Mouse (Mus musculus): Measurements from ENCODE around the gene Fkbp10. TPM values are rescaled to one million over a fixed set of nuclear protein-coding genes. Genes with fewer than 3 reads are reported as not detected.

Fkbp10 gene
- polyA plus RNA-seq, 1 experiment: 14.9 TPM

DNA sequence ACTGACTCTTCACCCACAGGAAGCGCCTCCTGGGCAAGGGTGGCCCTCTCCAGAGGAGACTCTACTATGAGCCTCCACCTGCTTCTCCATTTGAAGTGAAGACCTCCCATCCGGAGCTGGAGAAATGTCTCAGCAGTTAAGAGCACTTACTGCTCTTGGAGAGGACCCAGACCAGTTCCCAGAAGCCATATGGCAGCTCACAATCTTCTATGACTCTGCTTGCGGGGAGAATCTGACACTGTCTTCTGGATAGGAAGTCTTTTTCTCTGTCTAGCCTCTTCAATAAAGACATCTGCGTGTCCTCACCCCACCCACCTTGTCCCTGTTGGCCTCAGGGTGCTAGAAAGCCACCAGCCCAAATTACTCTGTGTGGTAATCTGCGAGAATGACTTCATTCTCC lies 22.5 kb upstream of the Fkbp10 start:
- 71% methylated on average over 5 of the region's 5 CpGs for WGBS
- no peaks in the 10 kb centered on the region for H3K27me3 ChIP-seq (ENCODE audit: control insufficient read depth, insufficient read depth, low read length)
- TF ChIP-seq POLR2A (IDR thresholded peaks at IDR 0.05; ENCODE audit: low read depth, low read length) (no peak), CTCF (IDR thresholded peaks at IDR 0.05; ENCODE audit: extremely low read depth, insufficient read depth, insufficient read length, insufficient replicate concordance) (no peak)
- no peak for DNase-seq (ENCODE audit: low read depth in 1 of 2, low spot score in 2 of 2)
- peaks cover 9% of the 10 kb centered on the region; the same call in 1 of the 2 replicates for H3K4me1 ChIP-seq (ENCODE audit: control insufficient read depth, insufficient read depth, insufficient read length)
- no peak overlapping the region for H3K4me3 ChIP-seq (ENCODE audit: extremely low read depth, insufficient read depth, insufficient read length)
- H3K36me3 ChIP-seq (ENCODE audit: control insufficient read depth, insufficient read depth, low read length): no peaks in the 10 kb centered on the region
- H3K27ac ChIP-seq (ENCODE audit: insufficient read depth, low read length): no peak overlapping the region

DNA sequence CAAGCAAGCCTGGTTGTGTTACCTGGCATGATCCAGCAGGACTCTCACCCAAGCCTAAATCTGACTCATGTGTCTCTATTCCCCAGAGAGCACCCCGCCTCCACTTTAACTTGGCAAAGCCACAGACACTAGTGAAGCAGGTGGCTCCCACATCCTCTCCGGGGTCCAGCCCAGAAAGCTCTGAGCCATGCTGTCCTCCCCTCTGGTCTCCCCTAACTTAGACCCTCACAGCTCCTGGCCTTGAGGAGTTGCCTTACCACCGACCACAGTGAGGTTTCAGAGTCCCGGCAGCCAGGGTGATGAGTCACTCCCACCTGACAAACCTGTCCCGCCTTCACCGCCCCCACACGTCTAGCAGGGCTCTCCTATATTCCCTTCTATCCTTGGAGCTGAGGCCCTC lies 21.8 kb upstream of the Fkbp10 start:
- Histone ChIP-seq H3K4me1 (ENCODE audit: control insufficient read depth, insufficient read depth, insufficient read length) (peaks cover 9% of the 10 kb centered on the region; the same call in 1 of the 2 replicates), H3K27me3 (ENCODE audit: control insufficient read depth, insufficient read depth, low read length) (no peaks in the 10 kb centered on the region), H3K4me3 (ENCODE audit: extremely low read depth, insufficient read depth, insufficient read length) (no peak overlapping the region), H3K27ac (ENCODE audit: insufficient read depth, low read length) (no peak overlapping the region), H3K36me3 (ENCODE audit: control insufficient read depth, insufficient read depth, low read length) (no peaks in the 10 kb centered on the region)
- TF ChIP-seq POLR2A (IDR thresholded peaks at IDR 0.05; ENCODE audit: low read depth, low read length) (no peak), CTCF (IDR thresholded peaks at IDR 0.05; ENCODE audit: extremely low read depth, insufficient read depth, insufficient read length, insufficient replicate concordance) (no peak)
- 26% methylated on average over 7 of the region's 7 CpGs for WGBS
- no peak for DNase-seq (ENCODE audit: low read depth in 1 of 2, low spot score in 2 of 2)

DNA sequence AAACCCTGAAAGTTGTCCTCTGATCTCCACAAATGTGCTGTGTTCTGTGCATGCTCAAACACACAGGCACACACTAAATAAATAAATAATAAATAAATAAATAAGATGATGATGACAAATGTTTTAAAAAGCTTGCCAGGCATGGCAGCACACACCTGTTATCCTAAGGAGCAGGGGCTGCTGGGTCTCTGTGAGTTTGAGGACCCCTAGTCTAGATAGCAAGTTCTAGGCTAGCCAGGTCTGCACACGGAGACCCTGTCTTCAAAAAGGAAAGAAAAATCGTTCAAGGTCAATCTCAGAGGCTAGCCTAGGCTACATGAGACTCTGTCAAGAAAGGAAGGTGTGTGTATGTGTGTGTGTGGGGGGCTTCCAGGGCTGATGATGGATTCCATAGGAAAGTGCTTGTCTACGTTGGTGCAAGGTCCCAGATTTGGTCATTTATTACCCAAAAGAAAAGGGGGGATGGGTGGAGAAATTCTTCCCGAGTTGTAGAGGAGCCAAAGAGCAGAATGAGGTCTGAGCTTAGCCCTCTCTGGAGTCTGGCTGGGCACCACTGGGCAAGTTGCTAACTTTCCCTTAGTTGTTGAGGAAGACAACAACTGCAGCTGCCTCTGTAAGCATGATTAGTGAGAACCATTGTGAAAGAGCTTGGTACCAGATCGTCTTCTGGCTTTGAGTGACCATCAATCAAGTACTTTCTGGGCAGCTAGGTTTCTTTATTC lies 21.0 kb upstream of the Fkbp10 start:
- H3K4me3 ChIP-seq (ENCODE audit: extremely low read depth, insufficient read depth, insufficient read length): no peak overlapping the region
- no peak overlapping the region for H3K27ac ChIP-seq (ENCODE audit: insufficient read depth, low read length)
- TF ChIP-seq POLR2A (IDR thresholded peaks at IDR 0.05; ENCODE audit: low read depth, low read length): no peak
- TF ChIP-seq CTCF (IDR thresholded peaks at IDR 0.05; ENCODE audit: extremely low read depth, insufficient read depth, insufficient read length, insufficient replicate concordance): no peak
- DNase-seq (ENCODE audit: low read depth in 1 of 2, low spot score in 2 of 2): no peak
- no peaks in the 10 kb centered on the region for H3K27me3 ChIP-seq (ENCODE audit: control insufficient read depth, insufficient read depth, low read length)
- no peaks in the 10 kb centered on the region for H3K36me3 ChIP-seq (ENCODE audit: control insufficient read depth, insufficient read depth, low read length)
- peaks cover 9% of the 10 kb centered on the region; the same call in 1 of the 2 replicates for H3K4me1 ChIP-seq (ENCODE audit: control insufficient read depth, insufficient read depth, insufficient read length)
- WGBS: 71% methylated on average over 5 of the region's 5 CpGs

DNA sequence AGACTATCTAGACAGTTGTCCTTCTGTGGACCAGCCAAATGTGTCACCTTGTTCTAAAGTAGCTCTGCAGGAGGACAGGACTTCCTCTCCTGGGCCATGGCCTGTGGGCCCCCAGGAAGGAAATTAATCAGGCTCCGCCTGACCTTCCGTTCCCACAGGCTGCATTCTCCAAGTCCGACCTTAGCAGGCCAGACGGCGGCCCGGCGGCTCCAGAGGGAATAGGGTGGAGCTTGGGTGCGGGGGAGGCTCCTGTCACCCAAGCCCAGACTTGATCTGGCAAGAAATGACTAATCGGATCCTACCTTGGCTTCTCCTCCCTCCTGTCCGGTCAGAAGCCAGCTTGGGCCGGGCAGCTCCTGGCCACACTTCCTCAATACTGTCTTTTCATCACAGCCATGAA lies 20.3 kb upstream of the Fkbp10 start:
- DNase-seq (ENCODE audit: low read depth in 1 of 2, low spot score in 2 of 2): no peak

DNA sequence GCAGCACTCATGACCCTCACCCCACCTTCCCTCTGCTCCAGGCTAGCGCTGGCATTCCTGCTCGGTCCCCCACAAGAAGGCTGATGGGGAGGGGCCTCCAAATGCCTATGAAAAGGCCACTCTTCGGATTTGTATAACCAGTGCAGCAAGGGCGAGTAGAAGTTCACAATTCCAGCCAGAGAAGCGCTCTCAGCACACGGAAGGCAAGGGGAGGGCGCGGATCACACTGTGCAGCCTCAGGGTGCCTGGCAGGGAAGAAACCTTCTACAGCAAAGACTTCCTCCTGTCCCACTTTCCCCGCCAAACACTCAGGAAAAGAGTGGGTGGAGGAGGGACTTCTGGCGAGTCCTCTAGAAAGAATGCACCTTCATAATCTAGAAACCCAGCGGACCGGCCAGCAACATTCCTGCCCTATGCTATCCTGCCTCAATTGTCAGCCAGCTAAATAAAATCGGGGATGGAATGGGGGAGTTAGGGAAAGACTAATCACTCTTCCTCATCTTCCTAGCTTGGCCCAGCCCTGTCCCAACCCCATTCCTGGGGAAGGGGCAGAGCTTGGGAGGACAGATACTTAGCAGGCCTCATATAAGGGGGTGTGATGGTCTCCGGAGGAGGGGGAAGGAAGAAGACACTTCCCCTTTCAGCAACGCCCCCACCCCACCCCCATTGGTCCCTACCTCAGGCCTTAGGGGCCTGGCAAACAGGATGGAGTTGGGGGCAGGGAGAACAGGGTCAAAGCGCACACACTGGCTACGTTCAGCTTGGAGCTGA lies 19.5 kb upstream of the Fkbp10 start:
- Histone ChIP-seq H3K27me3 (ENCODE audit: control insufficient read depth, insufficient read depth, low read length) (no peaks in the 10 kb centered on the region), H3K4me1 (ENCODE audit: control insufficient read depth, insufficient read depth, insufficient read length) (peaks cover 9% of the 10 kb centered on the region; the same call in 1 of the 2 replicates)

More for the DNA sequence above, 20.3 kb upstream of the Fkbp10 start:
- no peak overlapping the region; the same call in 1 of the 2 replicates for H3K4me3 ChIP-seq (ENCODE audit: extremely low read depth, insufficient read depth, insufficient read length)
- H3K27ac ChIP-seq (ENCODE audit: insufficient read depth, low read length): no peak overlapping the region
- H3K36me3 ChIP-seq (ENCODE audit: control insufficient read depth, insufficient read depth, low read length): no peaks in the 10 kb centered on the region
- TF ChIP-seq POLR2A (IDR thresholded peaks at IDR 0.05; ENCODE audit: low read depth, low read length): no peak
- H3K4me1 ChIP-seq (ENCODE audit: control insufficient read depth, insufficient read depth, insufficient read length): peaks cover 9% of the 10 kb centered on the region; the same call in 1 of the 2 replicates
- WGBS: 42% methylated on average over 11 of the region's 11 CpGs
- no peaks in the 10 kb centered on the region for H3K27me3 ChIP-seq (ENCODE audit: control insufficient read depth, insufficient read depth, low read length)

DNA sequence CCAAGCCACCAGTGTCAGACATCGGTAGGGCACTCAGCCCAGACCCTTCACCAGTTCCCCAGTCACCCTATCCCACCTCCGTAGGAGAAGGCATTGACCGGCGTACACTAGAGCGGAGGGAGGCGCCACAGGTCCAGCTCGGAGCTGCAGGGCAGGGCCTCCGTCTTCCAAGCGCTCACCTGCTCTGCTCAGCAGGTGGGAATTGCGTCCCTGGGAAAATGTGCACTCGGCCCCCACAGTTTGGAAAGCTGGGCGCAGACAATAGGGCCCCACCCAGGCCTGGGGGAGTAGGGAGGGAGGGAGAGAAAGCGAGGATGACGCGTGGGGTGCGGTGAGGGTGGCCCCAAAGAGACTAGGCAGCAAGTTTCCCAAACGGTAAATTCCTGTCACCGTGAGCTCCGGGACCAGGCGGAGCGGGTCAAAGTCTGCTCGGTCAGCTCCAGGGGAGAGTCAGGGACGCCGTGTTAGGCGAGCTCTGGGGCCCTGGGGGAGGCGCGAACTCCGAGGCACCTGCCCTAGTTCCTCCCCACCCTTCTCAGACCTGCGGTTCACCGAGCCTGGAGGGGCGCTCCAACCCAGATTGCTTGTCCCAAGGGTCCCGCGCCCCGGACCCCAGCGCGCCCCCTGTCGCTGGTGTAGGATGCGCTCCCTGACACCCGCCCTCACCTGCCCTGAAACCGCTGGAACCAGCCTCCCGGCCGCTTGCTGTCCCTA lies 18.5 kb upstream of the Fkbp10 start:
- H3K27ac ChIP-seq (ENCODE audit: insufficient read depth, low read length): peak overlapping the region; percentile 56
- DNase-seq (ENCODE audit: low read depth in 1 of 2, low spot score in 2 of 2): no peak
- peak overlapping the region; percentile 66 for H3K4me3 ChIP-seq (ENCODE audit: extremely low read depth, insufficient read depth, insufficient read length)
- H3K36me3 ChIP-seq (ENCODE audit: control insufficient read depth, insufficient read depth, low read length): no peaks in the 10 kb centered on the region
- H3K4me1 ChIP-seq (ENCODE audit: control insufficient read depth, insufficient read depth, insufficient read length): peaks cover 9% of the 10 kb centered on the region; the same call in 1 of the 2 replicates
- WGBS: 4% methylated on average over 42 of the region's 42 CpGs
- TF ChIP-seq CTCF (IDR thresholded peaks at IDR 0.05; ENCODE audit: extremely low read depth, insufficient read depth, insufficient read length, insufficient replicate concordance): no peak
- TF ChIP-seq POLR2A (IDR thresholded peaks at IDR 0.05; ENCODE audit: low read depth, low read length): no peak
- no peaks in the 10 kb centered on the region for H3K27me3 ChIP-seq (ENCODE audit: control insufficient read depth, insufficient read depth, low read length)

More for the DNA sequence above, 19.5 kb upstream of the Fkbp10 start:
- Histone ChIP-seq H3K36me3 (ENCODE audit: control insufficient read depth, insufficient read depth, low read length) (no peaks in the 10 kb centered on the region), H3K4me3 (ENCODE audit: extremely low read depth, insufficient read depth, insufficient read length) (peak overlapping the region; percentile 15; the same call in 1 of the 2 replicates), H3K27ac (ENCODE audit: insufficient read depth, low read length) (no peak overlapping the region)
- no peak for DNase-seq (ENCODE audit: low read depth in 1 of 2, low spot score in 2 of 2)
- 57% methylated on average over 17 of the region's 17 CpGs for WGBS
- TF ChIP-seq POLR2A (IDR thresholded peaks at IDR 0.05; ENCODE audit: low read depth, low read length) (no peak), CTCF (IDR thresholded peaks at IDR 0.05; ENCODE audit: extremely low read depth, insufficient read depth, insufficient read length, insufficient replicate concordance) (no peak)

All from spleen, adult 2 months (tissue).